In the genomic region with DNA sequence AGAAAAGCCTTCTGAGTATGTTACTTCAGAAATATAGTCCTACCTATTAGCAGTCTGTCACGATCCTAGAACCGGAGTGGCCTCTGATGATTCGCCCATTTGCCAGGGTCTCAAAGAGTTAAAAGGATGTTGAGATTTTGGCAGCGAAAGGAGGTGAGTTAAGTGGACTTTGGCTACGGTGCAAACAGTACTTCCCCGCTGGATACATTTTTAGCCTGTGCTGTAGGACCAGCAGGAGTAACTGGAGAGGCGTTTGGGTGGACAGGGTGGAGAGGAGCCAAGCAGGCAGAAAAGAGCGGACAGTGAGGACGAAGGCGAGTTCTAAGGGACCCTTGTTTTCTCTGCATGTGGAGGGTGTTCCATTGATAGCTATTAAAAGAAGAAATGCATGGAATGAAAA, we compare ENCODE assay signal across 10 mouse cellular contexts.
DNase-seq lines count a peak whose midpoint lies in the region; ATAC-seq and TF ChIP-seq lines count a peak whose summit lies in the region.
"Had no signal": no experiment of that assay in that cellular context is flagged by ENCODE, and none has a peak within 500 bp of the region (broad histone marks: within the 10 kb centered on the region; RNA-seq: fewer than 3 reads in every experiment).

No protein-coding gene starts in this region.

- intact Hi-C loops in gastrocnemius, adult 2 months (cut with DNase I) = loop anchor here (2.0 to 5.0 kb wide), 3 partner anchors 45 to 101 kb away; partner anchors contain the start of gene Mkln1
- intact Hi-C loops in heart, postnatal 10 days (cut with DNase I) = loop anchor here (2.0 to 5.0 kb wide), 4 partner anchors 45 to 130 kb away; no protein-coding TSS in a partner anchor

- no peaks in the 10 kb centered on the region for H3K36me3 ChIP-seq in heart, embryonic 12.5 days

- TF ChIP-seq POLR2A in lung, adult 2 months (IDR thresholded peaks at IDR 0.05; ENCODE audit: borderline replicate concordance, extremely low read depth, low read depth, low read length) = no peak

- 50% methylated on average over 10 of the region's 10 CpGs for WGBS in heart, embryonic 12.5 days
- 32% methylated on average over 10 of the region's 10 CpGs for WGBS in lung, adult 2 months

- TF ChIP-seq CTCF in gastrocnemius, adult 2 months (IDR thresholded peaks at IDR 0.05) = no peak
- no peak for TF ChIP-seq CTCF in lung, adult 2 months (IDR thresholded peaks at IDR 0.05; ENCODE audit: insufficient read depth, low read length)

- peak; percentile 77 to 81 for DNase-seq in heart, adult 18-20 months
- peak; percentile 77 for DNase-seq in gastrocnemius, adult 2 months
- peak; percentile 77 to 78 for DNase-seq in heart, postnatal 10 days
- peak; percentile 28 for DNase-seq in lung, adult 2 months
- no peak for DNase-seq in frontal cortex, adult 2 months (ENCODE audit: extremely low spot score in 1 of 2, low spot score in 1 of 2)
- no peak for DNase-seq in ovary, postnatal 36 days (ENCODE audit: low spot score)
- DNase-seq: thymus, postnatal 36 days had no signal

- H3K9ac ChIP-seq in heart, embryonic 12.5 days = no peak overlapping the region

- H3K9me3 ChIP-seq in heart, embryonic 12.5 days (replicated peaks) = no peaks in the 10 kb centered on the region

- H3K4me2 ChIP-seq in heart, embryonic 12.5 days = no peak overlapping the region

- peaks cover 30% of the 10 kb centered on the region for H3K4me1 ChIP-seq in heart, embryonic 12.5 days (replicated peaks)
- H3K4me1 ChIP-seq in lung, adult 2 months (ENCODE audit: control insufficient read depth, insufficient read depth, low read length) = peaks cover 20% of the 10 kb centered on the region

- no peak overlapping the region for H3K27ac ChIP-seq in heart, embryonic 12.5 days (ENCODE audit: poor library complexity, severe bottlenecking)
- H3K27ac ChIP-seq in gastrocnemius, adult 2 months = peak overlapping the region; percentile 82

- ATAC-seq in heart, embryonic 12.5 days (ENCODE audit: insufficient number of reproducible peaks, low FRiP score) = no peak
- ATAC-seq in inflammation-experienced regulatory T-cells, adult 6 months = no peak
- ATAC-seq: intestine, postnatal 0 days had no signal

- H3K27me3 ChIP-seq in heart, embryonic 12.5 days (replicated peaks) = 0 out of 2 replicates have a peak, but pooled peaks cover 6% of the 10 kb centered on the region

- H3K4me3 ChIP-seq in heart, embryonic 12.5 days = no peak overlapping the region
- peak overlapping the region; percentile 55 for H3K4me3 ChIP-seq in gastrocnemius, adult 2 months
- H3K4me3 ChIP-seq in lung, adult 2 months (replicated peaks; ENCODE audit: extremely low read depth, low read depth, low read length) = no peak overlapping the region

Comparison
In these comparisons a context has a peak if more than half of its experiments do, and no peak if none do; other contexts are left out.
1. DNase-seq: peak in heart, adult 18-20 months (2 of 2), gastrocnemius, adult 2 months (single experiment), heart, postnatal 10 days (2 of 2) and lung, adult 2 months (single experiment); none in frontal cortex, adult 2 months (0 of 2) and ovary, postnatal 36 days (single experiment).